Mouse (Mus musculus) embryonic facial prominence, embryonic 10.5 days (tissue): ENCODE data around the gene Gm49337. TPM values are rescaled to one million over a fixed set of nuclear protein-coding genes. Genes with fewer than 3 reads are reported as not detected.
"Not testable (repeated sequence)": the region's sequence is repeated elsewhere in the genome, so short reads cannot be mapped to it uniquely, and the experiment has no call there.

Experiments used
- DNase-seq: peaks from one replicate; pipeline ENCODE4 v3.0.0-alpha.2; 2017; ENCODE audit warnings: low spot score
- H3K27ac ChIP-seq: fragments of 300-500 bp; sonication (generic); replicated peaks from 2 replicates; pipeline ENCODE4 v1.5.1; 2016; ENCODE audit warnings: mild to moderate bottlenecking
- H3K27me3 ChIP-seq: fragments of 300-500 bp; sonication (generic); replicated peaks from 2 replicates; pipeline ENCODE4 v1.6.1; 2016; ENCODE audit warnings: low read depth, mild to moderate bottlenecking; ENCODE audit not compliant: poor library complexity, severe bottlenecking
- H3K36me3 ChIP-seq: fragments of 300-500 bp; sonication (generic); replicated peaks from 2 replicates; pipeline ENCODE4 v1.6.1; 2016; ENCODE audit warnings: mild to moderate bottlenecking, moderate library complexity
- H3K4me1 ChIP-seq: fragments of 300-500 bp; sonication (generic); 2 replicates; pipeline ENCODE4 v1.6.1; 2016
- H3K4me3 ChIP-seq: fragments of 300-500 bp; sonication (generic); 2 replicates; pipeline ENCODE4 v1.5.1; 2016; ENCODE audit warnings: mild to moderate bottlenecking, moderate library complexity
- H3K9me3 ChIP-seq: fragments of 300-500 bp; sonication (generic); 2 replicates; pipeline ENCODE4 v1.6.1; 2016; ENCODE audit warnings: mild to moderate bottlenecking
- WGBS: fragments of 180-500 bp; shearing (Covaris S2); methylation state at CpG from one replicate; pipeline ENCODE4 v1.1.7; 2016; 5-methylcytosine and 5-hydroxymethylcytosine counted together
- polyA plus RNA-seq: library from polyadenylated mRNA; unstranded; fragments of >200 nt; fragmentation: Nextera tagmentation; extraction: Ambion mirVana; gene quantifications from 2 replicates; pipeline ENCODE4 v1.2.1, GENCODE M21; 2016

Gene Gm49337
- polyA plus RNA-seq, 1 experiment from 2014 or later = not detected

DNA sequence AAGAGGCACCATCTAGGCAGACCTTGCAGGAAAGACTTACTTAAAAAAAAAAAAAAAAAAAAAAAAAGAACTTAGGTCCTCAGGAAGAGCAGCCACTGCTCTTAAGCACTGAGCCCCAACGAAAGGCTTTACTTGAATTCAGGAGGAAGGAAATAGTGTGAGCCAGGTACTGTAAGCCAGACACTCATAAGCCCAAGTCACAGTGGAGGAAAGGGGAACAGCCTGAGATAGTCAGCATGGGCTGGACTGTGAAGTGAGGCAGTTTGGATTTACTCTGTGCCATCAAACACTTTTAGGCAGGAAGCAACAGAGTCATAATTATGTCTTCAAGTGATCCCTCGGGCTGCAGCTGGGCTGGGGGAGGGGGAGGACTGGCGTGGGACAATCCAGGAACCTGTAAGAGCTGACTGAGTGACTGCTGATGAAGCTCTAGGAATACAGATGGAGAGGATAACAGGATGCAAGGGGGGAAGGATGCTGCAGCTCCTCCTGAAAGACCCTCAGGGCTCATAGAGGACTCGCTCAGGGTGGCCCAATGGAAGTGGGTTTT lies 19.2 kb downstream of the Gm49337 start:
- peaks cover 11% of the 10 kb centered on the region for H3K4me1 ChIP-seq
- H3K36me3 ChIP-seq = no peaks in the 10 kb centered on the region
- peak; percentile 40 for DNase-seq
- H3K27me3 ChIP-seq = no peaks in the 10 kb centered on the region
- H3K9me3 ChIP-seq = no peaks in the 10 kb centered on the region
- no peak overlapping the region for H3K27ac ChIP-seq
- 46% methylated on average over 4 of the region's 4 CpGs for WGBS
- no peak overlapping the region for H3K4me3 ChIP-seq

DNA sequence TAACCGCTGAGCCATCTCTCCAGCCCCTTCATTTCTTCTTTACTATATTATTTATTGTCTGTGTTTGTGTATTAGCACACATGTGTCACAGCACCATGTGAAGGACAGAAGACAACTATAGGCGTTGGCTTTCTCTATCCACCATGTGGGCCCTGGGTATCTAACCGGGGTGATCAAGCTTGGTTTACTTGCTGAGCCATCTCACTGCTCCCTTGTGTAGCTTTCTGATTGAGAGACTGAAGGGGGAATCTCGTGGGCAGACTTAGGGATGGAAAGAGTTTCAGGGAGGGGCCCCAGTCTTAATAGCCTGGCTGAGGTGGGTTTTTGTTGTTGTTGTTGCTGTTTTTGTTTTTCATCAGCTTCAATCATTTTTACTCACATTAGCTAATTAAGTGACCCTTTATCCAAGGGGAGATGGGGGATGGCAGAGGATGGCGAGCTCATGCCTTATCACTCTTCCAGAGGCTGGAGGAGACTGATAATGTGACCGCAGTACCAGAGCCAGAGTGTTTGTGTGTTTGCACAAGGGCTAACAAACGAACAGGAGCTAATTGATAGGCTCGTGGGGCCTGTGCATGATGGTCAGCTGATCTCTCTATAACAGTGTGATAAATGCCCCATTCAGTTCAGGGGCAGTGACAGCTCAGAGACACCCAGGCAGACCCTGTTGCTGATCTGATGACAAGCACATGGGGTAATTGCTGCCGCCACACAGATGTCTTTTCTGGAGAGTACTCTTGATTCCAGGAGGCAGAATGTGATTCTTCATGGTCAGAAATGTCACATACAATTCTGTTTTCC lies 20.6 kb downstream of the Gm49337 start:
- no peaks in the 10 kb centered on the region for H3K27me3 ChIP-seq
- DNase-seq = no peak
- peaks cover 11% of the 10 kb centered on the region for H3K4me1 ChIP-seq
- H3K27ac ChIP-seq = no peak overlapping the region
- no peaks in the 10 kb centered on the region for H3K9me3 ChIP-seq
- H3K4me3 ChIP-seq = no peak overlapping the region
- 68% methylated on average over 9 of the region's 9 CpGs for WGBS
- H3K36me3 ChIP-seq = no peaks in the 10 kb centered on the region

GRCm38 (mm10) chr4:116198422-116198821 lies 25.2 kb downstream of the Gm49337 start:
- WGBS = 82% methylated on average over 2 of the region's 2 CpGs
- Histone ChIP-seq H3K9me3 (no peaks in the 10 kb centered on the region), H3K27ac (no peak overlapping the region), H3K4me3 (no peak overlapping the region), H3K4me1 (0 out of 2 replicates have a peak, but pooled peaks cover 5% of the 10 kb centered on the region), H3K27me3 (no peaks in the 10 kb centered on the region), H3K36me3 (no peaks in the 10 kb centered on the region)
- DNase-seq = no peak

DNA sequence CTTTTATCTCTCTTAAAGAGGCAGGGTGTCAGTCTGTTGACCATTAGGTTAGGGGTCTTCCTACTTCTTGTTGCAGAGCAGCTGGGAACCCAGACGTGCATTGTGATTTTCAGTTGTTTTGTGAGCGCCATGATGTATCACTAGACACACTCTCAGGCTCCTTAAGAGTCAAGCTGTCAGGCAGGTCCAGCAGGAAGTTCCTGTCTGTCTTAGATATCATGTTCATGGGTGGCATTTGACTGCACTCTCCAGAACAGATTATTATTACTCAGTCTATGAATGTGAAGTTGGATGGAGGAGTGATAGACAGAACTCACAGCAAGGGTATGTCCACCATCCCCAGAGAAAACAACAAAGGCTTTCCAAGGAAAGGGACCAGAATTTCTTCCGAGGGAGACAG lies 31.2 kb downstream of the Gm49337 start:
- H3K27ac ChIP-seq = no peak overlapping the region
- no peak overlapping the region for H3K4me3 ChIP-seq
- no peaks in the 10 kb centered on the region for H3K27me3 ChIP-seq
- no peak for DNase-seq
- H3K4me1 ChIP-seq = no peaks in the 10 kb centered on the region
- 76% methylated on average over 3 of the region's 3 CpGs for WGBS
- H3K9me3 ChIP-seq = no peaks in the 10 kb centered on the region
- no peaks in the 10 kb centered on the region for H3K36me3 ChIP-seq

- 87% methylated on average over 4 of the region's 4 CpGs for WGBS
- Histone ChIP-seq H3K27me3 (no peaks in the 10 kb centered on the region), H3K9me3 (no peaks in the 10 kb centered on the region), H3K4me1 (no peaks in the 10 kb centered on the region), H3K4me3 (no peak overlapping the region), H3K36me3 (no peaks in the 10 kb centered on the region), H3K27ac (no peak overlapping the region)
- DNase-seq = no peak
Measured at GRCm38 (mm10) chr4:116206531-116206930, 33.3 kb downstream of the Gm49337 start.

DNA sequence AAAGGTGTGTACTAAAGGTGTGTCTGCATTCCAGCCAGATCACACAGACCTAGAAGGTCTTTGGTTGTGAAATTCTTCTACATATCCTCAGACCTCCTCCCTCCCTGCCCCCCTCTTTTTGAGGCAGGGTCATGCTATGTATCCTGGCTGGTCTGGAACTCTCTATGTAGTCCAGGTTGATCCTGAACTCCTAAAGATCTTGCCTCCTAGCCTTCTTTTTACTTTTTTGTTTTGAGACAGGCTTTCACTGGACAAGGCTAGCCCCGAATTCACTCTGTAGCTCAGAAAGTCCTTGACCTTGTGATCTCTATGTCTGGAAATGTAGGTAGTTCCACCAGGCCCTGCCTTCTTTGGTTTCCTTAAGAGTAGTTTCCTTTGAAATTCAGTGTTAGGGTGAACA lies 35.7 kb downstream of the Gm49337 start:
- 93% methylated on average over 1 of the region's 1 CpGs for WGBS
- Histone ChIP-seq H3K9me3 (no peaks in the 10 kb centered on the region), H3K27me3 (no peaks in the 10 kb centered on the region), H3K36me3 (no peaks in the 10 kb centered on the region), H3K27ac (no peak overlapping the region), H3K4me1 (no peaks in the 10 kb centered on the region), H3K4me3 (no peak overlapping the region)
- no peak for DNase-seq

GRCm38 (mm10) chr4:116215895-116216605 lies 42.9 kb downstream of the Gm49337 start:
- Histone ChIP-seq H3K9me3 (no peaks in the 10 kb centered on the region), H3K36me3 (no peaks in the 10 kb centered on the region), H3K27ac (no peak overlapping the region), H3K4me3 (no peak overlapping the region), H3K4me1 (peaks cover 12% of the 10 kb centered on the region), H3K27me3 (no peaks in the 10 kb centered on the region)
- WGBS = 83% methylated on average over 2 of the region's 2 CpGs
- DNase-seq = no peak

GRCm38 (mm10) chr4:116217046-116217445 lies 43.9 kb downstream of the Gm49337 start:
- no peak for DNase-seq
- H3K27ac ChIP-seq = no peak overlapping the region
- WGBS = 56% methylated on average over 2 of the region's 2 CpGs
- no peaks in the 10 kb centered on the region for H3K36me3 ChIP-seq
- no peak overlapping the region for H3K4me3 ChIP-seq
- H3K27me3 ChIP-seq = no peaks in the 10 kb centered on the region
- H3K4me1 ChIP-seq = peaks cover 12% of the 10 kb centered on the region
- H3K9me3 ChIP-seq = no peaks in the 10 kb centered on the region

DNA sequence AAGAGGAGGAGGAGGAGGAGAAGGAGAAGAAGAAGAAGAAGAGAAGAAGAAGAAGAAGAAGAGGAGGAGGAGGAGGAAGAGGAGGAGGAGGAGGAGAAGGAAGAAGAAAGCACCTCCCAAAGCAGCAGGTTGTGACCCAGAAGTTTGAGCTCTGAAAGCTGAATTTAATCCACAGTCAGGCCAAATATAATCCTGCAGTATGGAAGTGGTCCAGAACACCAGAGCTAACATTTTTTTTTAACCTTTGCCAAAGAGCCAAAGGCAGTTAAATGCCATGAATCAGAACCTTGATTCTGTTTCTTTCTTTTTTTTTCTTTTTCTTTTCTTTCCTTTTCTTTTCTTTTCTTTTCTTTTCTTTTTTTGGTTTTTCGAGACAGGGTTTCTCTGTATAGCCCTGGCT lies 44.5 kb downstream of the Gm49337 start:
- not testable (repeated sequence) for H3K27me3 ChIP-seq, H3K4me3 ChIP-seq, DNase-seq, H3K36me3 ChIP-seq, H3K27ac ChIP-seq, H3K9me3 ChIP-seq
- 90% methylated on average over 1 of the region's 1 CpGs for WGBS
- H3K4me1 ChIP-seq = peaks cover 12% of the 10 kb centered on the region

DNA sequence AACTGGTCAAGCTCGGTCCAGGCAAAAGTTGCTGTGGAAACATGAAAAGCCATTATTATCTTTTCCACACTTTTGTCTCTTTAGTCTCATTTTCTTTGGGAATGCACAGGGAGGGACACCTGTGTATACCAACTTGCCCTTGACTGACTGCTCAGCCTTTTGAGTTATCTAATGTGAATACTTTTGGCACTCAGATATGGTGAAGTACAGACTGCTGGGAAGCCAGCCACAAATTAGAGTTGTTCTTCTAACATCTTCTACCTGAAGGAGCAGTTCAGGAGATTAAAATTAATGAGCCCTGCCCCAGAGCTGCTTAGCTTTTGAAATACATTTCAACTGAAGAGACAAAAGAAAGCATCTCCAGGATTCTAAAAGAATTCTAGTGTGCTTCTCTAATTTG lies 45.9 kb downstream of the Gm49337 start:
- no peak for DNase-seq
- Histone ChIP-seq H3K36me3 (no peaks in the 10 kb centered on the region), H3K9me3 (no peaks in the 10 kb centered on the region), H3K27me3 (no peaks in the 10 kb centered on the region), H3K4me3 (no peak overlapping the region), H3K4me1 (peaks cover 19% of the 10 kb centered on the region), H3K27ac (0 out of 2 replicates have a peak overlapping the region, but pooled peaks have one; percentile 99)
- WGBS = 84% methylated on average over 1 of the region's 1 CpGs

DNA sequence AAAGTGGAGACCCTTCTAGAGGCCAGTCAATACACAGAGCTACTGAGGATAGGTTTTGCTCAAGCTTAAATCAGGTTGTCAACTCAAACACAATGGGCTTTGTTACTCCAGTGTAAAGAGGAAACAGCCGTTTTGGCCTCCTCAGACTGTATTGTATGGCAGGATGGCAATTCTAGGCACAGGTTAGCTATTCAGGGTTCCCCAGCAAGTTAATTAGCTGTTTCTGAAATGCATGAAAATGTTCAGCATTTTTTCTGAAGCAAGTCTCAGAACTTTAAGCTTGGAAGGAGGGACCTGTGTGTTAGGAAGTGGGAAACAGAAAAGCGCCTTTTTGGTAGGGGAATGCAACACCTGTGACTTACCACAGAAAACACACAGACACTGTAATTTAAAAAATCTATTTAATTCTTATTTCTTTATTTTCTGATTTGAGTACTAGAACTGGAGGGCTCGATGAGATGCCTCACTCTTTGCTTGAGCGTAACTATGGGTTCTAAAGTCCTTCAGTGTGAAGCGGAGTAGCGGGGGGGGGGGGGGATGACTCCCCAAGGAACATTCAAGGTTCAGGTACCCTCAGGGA lies 47.0 kb downstream of the Gm49337 start:
- 5% methylated on average over 6 of the region's 6 CpGs for WGBS
- peak overlapping the region; percentile 75 for H3K4me3 ChIP-seq
- H3K9me3 ChIP-seq = no peaks in the 10 kb centered on the region
- no peaks in the 10 kb centered on the region for H3K27me3 ChIP-seq
- peaks cover 19% of the 10 kb centered on the region for H3K4me1 ChIP-seq
- peak overlapping the region; percentile 99 for H3K27ac ChIP-seq
- peak; percentile 24 for DNase-seq
- H3K36me3 ChIP-seq = no peaks in the 10 kb centered on the region

DNA sequence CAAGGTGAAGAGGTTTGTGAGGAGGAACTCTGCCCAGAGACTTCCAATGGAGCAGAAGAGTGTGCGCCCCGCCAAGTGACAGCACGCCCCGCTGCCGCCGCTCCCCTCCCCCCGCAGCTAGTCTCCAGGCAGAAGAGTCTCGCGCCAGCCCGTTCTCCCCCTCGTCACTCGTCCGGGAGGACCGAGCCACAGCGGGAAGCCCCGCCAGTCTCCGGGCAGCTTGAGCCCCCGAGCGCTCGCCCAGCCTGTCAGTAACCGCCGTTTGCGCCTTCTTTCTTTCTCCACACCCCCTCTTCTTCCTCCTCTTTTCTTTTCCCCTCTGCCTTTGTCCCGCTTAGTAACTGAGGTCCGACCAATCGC lies 47.6 kb downstream of the Gm49337 start:
- Histone ChIP-seq H3K4me3 (peak overlapping the region; percentile 75), H3K4me1 (peaks cover 19% of the 10 kb centered on the region), H3K27ac (peak overlapping the region; percentile 99), H3K27me3 (no peaks in the 10 kb centered on the region), H3K36me3 (no peaks in the 10 kb centered on the region), H3K9me3 (no peaks in the 10 kb centered on the region)
- DNase-seq = no peak
- 1% methylated on average over 26 of the region's 26 CpGs for WGBS
